Mouse (Mus musculus): Measurements from ENCODE around the gene Milr1.

Milr1 gene

GRCm38 (mm10) chr11:106812410-106813136, 61.5 kb downstream of the Milr1 start:
- DNase-seq (ENCODE audit: low spot score): no peak

DNA sequence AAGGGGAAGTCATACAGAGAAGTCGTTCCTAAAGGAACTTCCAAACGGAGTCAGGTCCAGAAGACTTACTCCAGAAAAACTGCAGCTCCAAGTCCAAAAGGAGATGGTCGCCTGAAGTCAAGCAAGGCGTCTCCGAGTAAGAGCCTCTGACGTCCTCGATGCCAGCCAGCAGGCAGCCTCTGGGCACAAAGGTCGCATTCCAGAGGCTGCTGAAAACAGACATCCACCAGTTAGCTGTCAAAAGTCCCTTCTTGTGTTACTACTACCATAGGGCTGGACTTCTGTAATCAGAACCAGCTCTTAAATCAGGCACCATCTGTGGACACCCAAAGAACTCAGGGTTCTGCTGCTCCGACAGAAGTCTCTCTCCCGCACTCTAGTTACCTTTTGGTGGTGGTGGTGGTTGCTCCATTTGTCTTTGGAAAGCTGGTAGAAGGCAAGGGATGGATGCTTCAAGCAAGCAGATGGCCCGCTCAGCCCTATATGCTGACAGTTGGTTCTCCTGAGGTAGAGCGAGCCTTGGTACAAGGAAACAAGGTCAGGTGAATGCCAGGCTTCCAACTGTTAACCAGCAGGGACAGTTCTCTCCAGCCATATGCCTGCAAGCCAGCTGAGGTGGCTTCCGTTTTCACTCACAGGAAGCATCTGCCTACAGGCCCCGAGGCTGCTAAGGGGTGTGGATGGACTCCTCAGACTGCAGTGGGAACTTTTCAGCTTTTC, 63.7 kb downstream of the Milr1 start:
- DNase-seq (ENCODE audit: low spot score): no peak

DNA sequence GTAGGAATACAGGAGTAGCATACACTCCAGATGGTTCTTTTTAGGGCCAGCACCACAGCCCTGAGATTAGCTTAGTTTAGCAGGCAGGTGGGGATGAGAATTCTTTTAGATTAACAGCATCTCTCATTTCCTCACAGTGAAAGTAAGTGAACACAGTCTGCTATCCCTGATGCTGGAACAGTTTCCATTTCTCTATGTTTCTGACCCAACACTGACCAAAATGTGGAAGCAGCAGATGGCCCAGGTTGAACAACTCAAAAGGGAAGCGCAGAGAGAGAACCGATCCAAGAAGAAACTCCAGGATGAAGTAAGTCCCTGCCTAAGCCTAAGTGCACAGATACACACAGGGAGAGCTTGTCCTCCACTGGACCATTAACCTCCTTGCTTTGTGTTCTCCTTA, 64.3 kb downstream of the Milr1 start:
- DNase-seq (ENCODE audit: low spot score): no peak

DNA sequence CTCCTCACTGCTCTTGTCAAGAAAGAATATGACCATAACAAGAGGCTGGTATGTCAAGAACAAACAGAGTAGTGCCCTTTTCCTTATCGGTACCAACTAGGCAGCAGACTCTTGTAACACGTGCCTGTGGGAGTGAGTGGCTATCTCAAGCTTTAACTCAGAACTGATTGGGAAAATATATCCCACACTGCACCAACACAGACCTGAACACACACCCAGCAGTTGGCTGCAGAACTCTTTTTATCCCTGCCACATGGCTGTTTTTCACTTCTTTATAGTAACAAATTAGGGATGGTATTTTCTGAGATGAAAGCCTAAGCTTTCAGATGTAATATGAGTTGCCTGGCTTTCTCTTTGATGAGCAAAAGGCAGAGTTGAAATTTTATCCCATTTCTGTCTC, 64.7 kb downstream of the Milr1 start:
- no peak for DNase-seq (ENCODE audit: low spot score)

- DNase-seq (ENCODE audit: low spot score): no peak
Measured at GRCm38 (mm10) chr11:106816316-106816715, 65.3 kb downstream of the Milr1 start.

GRCm38 (mm10) chr11:106817156-106817555, 66.1 kb downstream of the Milr1 start:
- DNase-seq (ENCODE audit: low spot score): no peak

GRCm38 (mm10) chr11:106817808-106818207, 66.8 kb downstream of the Milr1 start:
- no peak for DNase-seq (ENCODE audit: low spot score)

GRCm38 (mm10) chr11:106818341-106818740, 67.3 kb downstream of the Milr1 start:
- no peak for DNase-seq (ENCODE audit: low spot score)
